In genomic region chr2:168954835-168955716, GRCm38 (mm10) we compare ENCODE assay signal across 8 mouse cellular contexts. TPM values are rescaled to one million over a fixed set of nuclear protein-coding genes. Genes with fewer than 3 reads are reported as not detected.
A peak's percentile ranks its signal among the peaks of the same experiment; 100 is the strongest.
DNase-seq lines count a peak whose midpoint lies in the region; ATAC-seq and TF ChIP-seq lines count a peak whose summit lies in the region.

TSS of gene Zfp64 (minus strand) at chr2:168955587.

- peak within 1 kb of the TSS; percentile 82 for H3ac ChIP-seq in C2C12 (ENCODE audit: control insufficient read depth, insufficient read length, low read depth)

- peaks cover 48% of the 10 kb centered on the region for H3K79me2 ChIP-seq in C2C12 (ENCODE audit: control insufficient read depth, insufficient read depth)

- peak within 1 kb of the TSS; percentile 88 for H3K4me2 ChIP-seq in heart, embryonic 13.5 days
- peak within 1 kb of the TSS; percentile 92 for H3K4me2 ChIP-seq in liver, embryonic 12.5 days
- H3K4me2 ChIP-seq in stomach, embryonic 15.5 days, result peak within 1 kb of the TSS; percentile 78

- H3K27me3 ChIP-seq in C2C12 (ENCODE audit: control insufficient read depth, insufficient read depth, insufficient read length), result no peaks in the 10 kb centered on the region
- H3K27me3 ChIP-seq in heart, embryonic 13.5 days (replicated peaks), result no peaks in the 10 kb centered on the region
- H3K27me3 ChIP-seq in liver, embryonic 12.5 days (replicated peaks), result no peaks in the 10 kb centered on the region
- no peaks in the 10 kb centered on the region for H3K27me3 ChIP-seq in stomach, embryonic 15.5 days (replicated peaks)

- peak; percentile 81 for TF ChIP-seq CTCF in C2C12 (IDR thresholded peaks at IDR 0.05; ENCODE audit: control insufficient read depth, insufficient read depth, insufficient read length)

- H3K4me1 ChIP-seq in heart, embryonic 13.5 days, result peaks cover 21% of the 10 kb centered on the region
- H3K4me1 ChIP-seq in liver, embryonic 12.5 days, result peaks cover 24% of the 10 kb centered on the region
- peaks cover 11% of the 10 kb centered on the region; the same call in 1 of the 2 replicates for H3K4me1 ChIP-seq in stomach, embryonic 15.5 days

- peak; percentile 55 for DNase-seq in brain, embryonic 18.5 days (ENCODE audit: low read depth, low spot score)
- peak; percentile 88 for DNase-seq in kidney, postnatal 10 days
- DNase-seq in natural killer cell, adult 2 months (ENCODE audit: low spot score in 2 of 2), result peak; percentile 61 to 71

- peak within 1 kb of the TSS; percentile 91 for H3K4me3 ChIP-seq in C2C12 (ENCODE audit: insufficient read depth, poor library complexity, severe bottlenecking)
- peak within 1 kb of the TSS; percentile 84 for H3K4me3 ChIP-seq in heart, embryonic 13.5 days
- peak within 1 kb of the TSS; percentile 86 for H3K4me3 ChIP-seq in liver, embryonic 12.5 days
- H3K4me3 ChIP-seq in stomach, embryonic 15.5 days (replicated peaks), result peak within 1 kb of the TSS; percentile 87

- H3K36me3 ChIP-seq in C2C12 (ENCODE audit: control insufficient read depth, insufficient read depth), result peaks cover 20% of the 10 kb centered on the region
- H3K36me3 ChIP-seq in heart, embryonic 13.5 days, result peaks cover 24% of the 10 kb centered on the region
- peaks cover 29% of the 10 kb centered on the region for H3K36me3 ChIP-seq in liver, embryonic 12.5 days
- peaks cover under 1% of the 10 kb centered on the region; the same call in 1 of the 2 replicates for H3K36me3 ChIP-seq in stomach, embryonic 15.5 days

- H3K9me3 ChIP-seq in heart, embryonic 13.5 days, result no peaks in the 10 kb centered on the region
- no peaks in the 10 kb centered on the region for H3K9me3 ChIP-seq in liver, embryonic 12.5 days (replicated peaks)
- H3K9me3 ChIP-seq in stomach, embryonic 15.5 days, result no peaks in the 10 kb centered on the region

- H3K27ac ChIP-seq in heart, embryonic 13.5 days (replicated peaks), result peak within 1 kb of the TSS; percentile 93
- H3K27ac ChIP-seq in liver, embryonic 12.5 days, result peak within 1 kb of the TSS; percentile 84
- peak within 1 kb of the TSS; percentile 89 for H3K27ac ChIP-seq in stomach, embryonic 15.5 days

- peaks cover 30% of the 10 kb centered on the region for H3K79me3 ChIP-seq in C2C12 (ENCODE audit: low read depth)

- WGBS in heart, embryonic 13.5 days, result under 1% methylated on average over 52 of the region's 52 CpGs
- 1% methylated on average over 52 of the region's 52 CpGs for WGBS in liver, embryonic 12.5 days (ENCODE audit: insufficient replicate concordance)
- WGBS in stomach, embryonic 15.5 days, result under 1% methylated on average over 52 of the region's 52 CpGs

- peak; percentile 86 for ATAC-seq in erythroid progenitor cell, adult 5-6 weeks (replicated peaks; ENCODE audit: low FRiP score, poor library complexity, severe bottlenecking)
- peak; percentile 78; the same call in 1 of the 2 replicates for ATAC-seq in heart, embryonic 13.5 days (ENCODE audit: extremely low read depth, insufficient number of reproducible peaks, low FRiP score, low TSS enrichment)
- peak; percentile 92 for ATAC-seq in liver, embryonic 12.5 days
- peak; percentile 89 for ATAC-seq in stomach, embryonic 15.5 days (ENCODE audit: insufficient read depth, low FRiP score, low read depth)

- peak within 1 kb of the TSS; percentile 94 for H3K9ac ChIP-seq in heart, embryonic 13.5 days
- H3K9ac ChIP-seq in liver, embryonic 12.5 days, result peak within 1 kb of the TSS; percentile 90
- peak within 1 kb of the TSS; percentile 86 for H3K9ac ChIP-seq in stomach, embryonic 15.5 days

TF ChIP-seq in C2C12, 6 proteins besides CTCF, POLR2A, EP300 and RAD21:
- no peak for TF ChIP-seq USF1 (IDR thresholded peaks at IDR 0.05; ENCODE audit: low read depth)
- TF ChIP-seq FOSL1 (IDR thresholded peaks at IDR 0.05; ENCODE audit: insufficient read depth, low read length, poor library complexity, severe bottlenecking), result no peak
- no peak for TF ChIP-seq MYOD1 (IDR thresholded peaks at IDR 0.05; ENCODE audit: control insufficient read depth, insufficient read length, low read depth)
- TF ChIP-seq CEBPB (IDR thresholded peaks at IDR 0.05; ENCODE audit: low read depth), result no peak
- no peak for TF ChIP-seq MYOG (IDR thresholded peaks at IDR 0.05; ENCODE audit: control insufficient read depth, extremely low read depth, insufficient read length)
- no peak for TF ChIP-seq MAX (IDR thresholded peaks at IDR 0.05)
TF ChIP-seq in C2C12: peak in this region for 0.

RNA-seq across cellular contexts. Expression of gene Zfp64, which starts in this region (rescaled TPM):
- 28.1 TPM for polyA plus RNA-seq in C2C12 (2012; fragmentation: generic; extraction: Trizol)
- total RNA-seq in erythroid progenitor cell, adult 5-6 weeks (2015; ENCODE audit: low replicate concordance), result 2.9 and 11.2 TPM in 2 replicates
- total RNA-seq in erythroid progenitor cell, adult 5-6 weeks (2017; ENCODE audit: low replicate concordance), result 2.2 and 8.5 TPM in 2 replicates
- 15.1 and 16.8 TPM in 2 replicates for polyA plus RNA-seq in heart, embryonic 13.5 days (2015; fragmentation: Nextera tagmentation; extraction: Ambion mirVana)
- polyA plus RNA-seq in liver, embryonic 12.5 days (2016; fragmentation: Nextera tagmentation; extraction: Ambion mirVana), result 16.6 and 18.8 TPM in 2 replicates
- polyA plus RNA-seq in stomach, embryonic 15.5 days (2015; fragmentation: Nextera tagmentation; extraction: Ambion mirVana), result 31.9 and 33.6 TPM in 2 replicates

Comparison
In these comparisons a context has a peak if more than half of its experiments do, and no peak if none do; other contexts are left out.
1. Peak in every context shown above with its lines: DNase-seq, ATAC-seq, H3K4me3 ChIP-seq and H3K27ac ChIP-seq.